Mouse (Mus musculus): Measurements from ENCODE around the gene BC024978. TPM values are rescaled to one million over a fixed set of nuclear protein-coding genes. Genes with fewer than 3 reads are reported as not detected.
"Not testable (repeated sequence)": the region's sequence is repeated elsewhere in the genome, so short reads cannot be mapped to it uniquely, and the experiment has no call there.

The BC024978 gene
- total RNA-seq, 2 experiments from 2014 or later, result 17.8 to 22.1 TPM

- no peak for DNase-seq (ENCODE audit: low spot score in 2 of 2)
Measured at GRCm38 (mm10) chr7:27221939-27222338, 26.4 kb downstream of the BC024978 start.

GRCm38 (mm10) chr7:27222538-27222937 lies 27.0 kb downstream of the BC024978 start:
- no peak for DNase-seq (ENCODE audit: low spot score in 2 of 2)

- peak in 1 of 2 experiments; percentile 30 for DNase-seq (ENCODE audit: low spot score in 2 of 2)
Measured at GRCm38 (mm10) chr7:27224877-27225575, 29.4 kb downstream of the BC024978 start.

GRCm38 (mm10) chr7:27227276-27227675 lies 31.7 kb downstream of the BC024978 start:
- no peak for DNase-seq (ENCODE audit: low spot score in 2 of 2)

GRCm38 (mm10) chr7:27227676-27228075 lies 32.1 kb downstream of the BC024978 start:
- no peak for DNase-seq (ENCODE audit: low spot score in 2 of 2)

GRCm38 (mm10) chr7:27228281-27228821 lies 32.8 kb downstream of the BC024978 start, which contains the start of gene Itpkc:
Itpkc (minus strand) TSS chr7:27228661.
- DNase-seq (ENCODE audit: low spot score in 2 of 2), result peak; percentile 91 to 92

- DNase-seq (ENCODE audit: low spot score in 2 of 2), result no peak
Measured at GRCm38 (mm10) chr7:27228865-27229264, 33.3 kb downstream of the BC024978 start.

GRCm38 (mm10) chr7:27230781-27231180 lies 35.2 kb downstream of the BC024978 start:
- no peak for DNase-seq (ENCODE audit: low spot score in 2 of 2)

GRCm38 (mm10) chr7:27231693-27232331 lies 36.2 kb downstream of the BC024978 start:
- DNase-seq (ENCODE audit: low spot score in 2 of 2), result peak; percentile 56 to 60

GRCm38 (mm10) chr7:27232781-27233281 lies 37.2 kb downstream of the BC024978 start, which contains the start of gene Coq8b:
Coq8b (plus strand) TSS chr7:27233023.
- DNase-seq (ENCODE audit: low spot score in 2 of 2), result peak; percentile 89 to 91

GRCm38 (mm10) chr7:27233300-27233699 lies 37.7 kb downstream of the BC024978 start:
- DNase-seq (ENCODE audit: low spot score in 2 of 2), result no peak

GRCm38 (mm10) chr7:27235726-27236125 lies 40.1 kb downstream of the BC024978 start:
- no peak for DNase-seq (ENCODE audit: low spot score in 2 of 2)

- no peak for DNase-seq (ENCODE audit: low spot score in 2 of 2)
Measured at GRCm38 (mm10) chr7:27237527-27237926, 41.9 kb downstream of the BC024978 start.

GRCm38 (mm10) chr7:27238568-27238967 lies 43.0 kb downstream of the BC024978 start:
- no peak for DNase-seq (ENCODE audit: low spot score in 2 of 2)

GRCm38 (mm10) chr7:27243211-27243610 lies 47.6 kb downstream of the BC024978 start:
- DNase-seq (ENCODE audit: low spot score in 2 of 2), result no peak

GRCm38 (mm10) chr7:27244088-27244487 lies 48.5 kb downstream of the BC024978 start:
- not testable (repeated sequence) for DNase-seq (ENCODE audit: low spot score in 2 of 2)

- no peak for DNase-seq (ENCODE audit: low spot score in 2 of 2)
Measured at GRCm38 (mm10) chr7:27249146-27249545, 53.6 kb downstream of the BC024978 start.

- DNase-seq (ENCODE audit: low spot score in 2 of 2), result no peak
Measured at GRCm38 (mm10) chr7:27249928-27250327, 54.3 kb downstream of the BC024978 start.

- no peak for DNase-seq (ENCODE audit: low spot score in 2 of 2)
Measured at GRCm38 (mm10) chr7:27251946-27252345, 56.4 kb downstream of the BC024978 start.

GRCm38 (mm10) chr7:27255721-27256120 lies 60.1 kb downstream of the BC024978 start:
- DNase-seq (ENCODE audit: low spot score in 2 of 2), result no peak

GRCm38 (mm10) chr7:27257046-27257851 lies 61.7 kb downstream of the BC024978 start:
- DNase-seq (ENCODE audit: low spot score in 2 of 2), result peak; percentile 74 to 76

Data from layer of hippocampus, postnatal 10 days (tissue).